Mouse (Mus musculus): Measurements from ENCODE around the gene Fam129a. TPM values are rescaled to one million over a fixed set of nuclear protein-coding genes. Genes with fewer than 3 reads are reported as not detected.

Gene Fam129a
- polyA plus RNA-seq, 1 experiment from 2014 or later: 0.93 TPM

DNA sequence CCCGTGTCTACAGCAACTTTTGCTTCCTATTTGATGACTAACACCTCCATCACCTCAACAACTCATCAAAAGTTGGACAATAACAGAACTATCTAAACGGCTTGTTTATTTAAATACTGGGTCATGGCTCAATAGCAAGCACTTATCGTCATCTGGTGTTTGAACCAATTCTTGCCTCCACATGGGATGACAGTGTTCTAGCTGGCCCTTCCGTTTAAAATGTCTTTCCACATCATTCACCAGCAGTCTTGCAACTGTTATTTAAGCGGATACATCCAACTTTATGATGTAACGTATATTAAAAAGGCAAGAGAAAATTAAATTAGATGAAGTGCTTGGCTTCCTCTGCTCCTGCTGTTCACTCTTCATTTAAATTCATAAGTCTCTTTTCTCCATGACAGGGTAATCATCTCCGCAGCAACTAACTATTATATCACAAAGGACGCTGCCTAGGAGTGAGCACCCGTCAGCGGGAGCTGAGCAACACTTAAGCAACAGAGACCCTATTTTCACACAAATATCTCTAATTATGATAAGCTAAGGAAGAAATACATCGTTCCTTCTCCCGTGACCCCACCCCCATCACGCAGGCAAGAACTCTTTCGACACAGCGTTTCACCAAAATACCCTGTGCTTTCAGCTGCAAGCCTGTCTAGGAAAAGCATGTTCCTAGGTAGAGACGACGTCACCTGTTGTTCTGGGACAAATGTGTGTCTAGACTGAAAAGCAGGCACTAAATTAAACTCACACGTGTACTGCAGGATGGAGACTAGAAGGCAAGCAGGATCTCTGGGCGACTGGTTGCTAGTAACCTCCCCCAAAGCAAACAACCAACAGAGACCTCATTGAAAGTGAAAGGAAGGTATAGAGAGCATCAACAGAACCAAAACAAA, 20.2 kb upstream of the Fam129a start:
- Histone ChIP-seq H3K9me3 (ENCODE audit: control insufficient read depth, low read length) (no peaks in the 10 kb centered on the region), H3K9ac (replicated peaks; ENCODE audit: low read length) (no peak overlapping the region), H3K4me1 (ENCODE audit: control insufficient read depth, insufficient read depth, low read length) (peaks cover 8% of the 10 kb centered on the region; the same call in 1 of the 2 replicates), H3K27ac (replicated peaks; ENCODE audit: low read depth, low read length) (no peak overlapping the region), H3K36me3 (ENCODE audit: control insufficient read depth, insufficient read depth, low read length) (no peaks in the 10 kb centered on the region), H3K4me2 (ENCODE audit: low read length) (peak overlapping the region; percentile 21; the same call in 1 of the 2 replicates), H3K27me3 (ENCODE audit: control insufficient read depth, insufficient read depth, low read length) (no peaks in the 10 kb centered on the region), H3K4me3 (replicated peaks; ENCODE audit: low read depth, low read length) (no peak overlapping the region)
- WGBS: 36% methylated on average over 19 of the region's 19 CpGs
- no peak for DNase-seq
- no peak for ATAC-seq (ENCODE audit: low FRiP score, low TSS enrichment)

- no peak overlapping the region for H3K27ac ChIP-seq (replicated peaks; ENCODE audit: low read depth, low read length)
- H3K9ac ChIP-seq (replicated peaks; ENCODE audit: low read length): no peak overlapping the region
- DNase-seq (no peak), ATAC-seq (ENCODE audit: low FRiP score, low TSS enrichment) (no peak)
- no peaks in the 10 kb centered on the region for H3K36me3 ChIP-seq (ENCODE audit: control insufficient read depth, insufficient read depth, low read length)
- no peak overlapping the region for H3K4me2 ChIP-seq (ENCODE audit: low read length)
- no peak overlapping the region for H3K4me3 ChIP-seq (replicated peaks; ENCODE audit: low read depth, low read length)
- H3K9me3 ChIP-seq (ENCODE audit: control insufficient read depth, low read length): no peaks in the 10 kb centered on the region
- WGBS: 59% methylated on average over 11 of the region's 11 CpGs
- H3K4me1 ChIP-seq (ENCODE audit: control insufficient read depth, insufficient read depth, low read length): no peaks in the 10 kb centered on the region
- H3K27me3 ChIP-seq (ENCODE audit: control insufficient read depth, insufficient read depth, low read length): no peaks in the 10 kb centered on the region
Measured at GRCm38 (mm10) chr1:151560536-151560935, 10.4 kb upstream of the Fam129a start.

DNA sequence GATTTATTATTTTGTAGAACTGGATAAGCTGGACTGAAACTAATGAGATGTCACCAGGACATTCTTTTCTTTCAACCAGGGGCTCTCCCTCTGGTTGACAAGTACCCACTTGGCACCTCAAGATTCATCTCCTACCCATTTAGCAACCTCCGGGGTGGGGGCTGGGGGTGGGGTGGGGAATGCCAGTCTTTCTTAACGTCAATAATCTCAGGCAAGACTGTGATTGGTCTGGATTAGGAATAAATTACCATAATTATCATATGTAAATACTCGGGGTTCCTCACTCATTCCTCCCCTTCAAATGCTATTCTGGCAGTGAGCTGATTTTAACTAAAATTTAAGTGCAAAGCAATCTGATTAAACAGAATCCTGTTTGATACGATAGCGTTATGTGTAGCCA, 7.6 kb upstream of the Fam129a start:
- ATAC-seq (ENCODE audit: low FRiP score, low TSS enrichment): no peak
- no peaks in the 10 kb centered on the region for H3K9me3 ChIP-seq (ENCODE audit: control insufficient read depth, low read length)
- H3K27ac ChIP-seq (replicated peaks; ENCODE audit: low read depth, low read length): no peak overlapping the region
- no peak overlapping the region for H3K4me3 ChIP-seq (replicated peaks; ENCODE audit: low read depth, low read length)
- no peaks in the 10 kb centered on the region for H3K27me3 ChIP-seq (ENCODE audit: control insufficient read depth, insufficient read depth, low read length)
- DNase-seq: no peak
- H3K9ac ChIP-seq (replicated peaks; ENCODE audit: low read length): no peak overlapping the region
- H3K36me3 ChIP-seq (ENCODE audit: control insufficient read depth, insufficient read depth, low read length): no peaks in the 10 kb centered on the region
- 58% methylated on average over 5 of the region's 5 CpGs for WGBS
- H3K4me2 ChIP-seq (ENCODE audit: low read length): no peak overlapping the region
- no peaks in the 10 kb centered on the region for H3K4me1 ChIP-seq (ENCODE audit: control insufficient read depth, insufficient read depth, low read length)

GRCm38 (mm10) chr1:151563893-151564292, 7.1 kb upstream of the Fam129a start:
- Histone ChIP-seq H3K4me2 (ENCODE audit: low read length) (0 out of 2 replicates have a peak overlapping the region, but pooled peaks have one; percentile 4), H3K9ac (replicated peaks; ENCODE audit: low read length) (no peak overlapping the region), H3K36me3 (ENCODE audit: control insufficient read depth, insufficient read depth, low read length) (no peaks in the 10 kb centered on the region), H3K4me3 (replicated peaks; ENCODE audit: low read depth, low read length) (no peak overlapping the region), H3K9me3 (ENCODE audit: control insufficient read depth, low read length) (no peaks in the 10 kb centered on the region), H3K4me1 (ENCODE audit: control insufficient read depth, insufficient read depth, low read length) (no peaks in the 10 kb centered on the region), H3K27ac (replicated peaks; ENCODE audit: low read depth, low read length) (no peak overlapping the region), H3K27me3 (ENCODE audit: control insufficient read depth, insufficient read depth, low read length) (no peaks in the 10 kb centered on the region)
- DNase-seq (no peak), ATAC-seq (ENCODE audit: low FRiP score, low TSS enrichment) (no peak)
- WGBS: 53% methylated on average over 6 of the region's 6 CpGs

DNA sequence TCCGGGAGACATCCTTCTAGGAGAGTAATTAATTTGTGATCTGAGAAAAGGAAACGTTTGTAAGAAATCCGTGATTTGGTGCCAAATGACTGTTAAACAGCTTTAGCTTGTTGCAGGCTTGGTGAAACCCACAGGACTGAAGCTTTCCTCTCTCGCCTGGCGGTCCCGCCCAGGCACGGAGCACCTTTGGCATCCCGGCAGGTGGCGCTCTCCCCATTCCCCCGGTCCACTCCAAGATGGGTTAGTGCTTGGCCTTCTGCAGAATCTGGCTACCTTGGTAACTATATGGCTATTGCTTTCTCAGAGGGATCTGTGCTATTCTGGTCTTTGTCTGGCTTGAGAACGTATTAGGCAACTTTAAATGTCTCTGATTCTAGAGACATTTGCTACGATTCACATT, 6.6 kb upstream of the Fam129a start:
- no peaks in the 10 kb centered on the region for H3K9me3 ChIP-seq (ENCODE audit: control insufficient read depth, low read length)
- no peaks in the 10 kb centered on the region for H3K4me1 ChIP-seq (ENCODE audit: control insufficient read depth, insufficient read depth, low read length)
- no peak for ATAC-seq (ENCODE audit: low FRiP score, low TSS enrichment)
- 16% methylated on average over 12 of the region's 12 CpGs for WGBS
- H3K27me3 ChIP-seq (ENCODE audit: control insufficient read depth, insufficient read depth, low read length): no peaks in the 10 kb centered on the region
- no peak overlapping the region for H3K4me3 ChIP-seq (replicated peaks; ENCODE audit: low read depth, low read length)
- no peak overlapping the region for H3K27ac ChIP-seq (replicated peaks; ENCODE audit: low read depth, low read length)
- no peaks in the 10 kb centered on the region for H3K36me3 ChIP-seq (ENCODE audit: control insufficient read depth, insufficient read depth, low read length)
- H3K4me2 ChIP-seq (ENCODE audit: low read length): 0 out of 2 replicates have a peak overlapping the region, but pooled peaks have one; percentile 4
- H3K9ac ChIP-seq (replicated peaks; ENCODE audit: low read length): no peak overlapping the region
- peak; percentile 79 for DNase-seq

- 80% methylated on average over 7 of the region's 7 CpGs for WGBS
- H3K9ac ChIP-seq (replicated peaks; ENCODE audit: low read length): no peak overlapping the region
- no peaks in the 10 kb centered on the region for H3K36me3 ChIP-seq (ENCODE audit: control insufficient read depth, insufficient read depth, low read length)
- H3K4me1 ChIP-seq (ENCODE audit: control insufficient read depth, insufficient read depth, low read length): peaks cover 7% of the 10 kb centered on the region; the same call in 1 of the 2 replicates
- no peaks in the 10 kb centered on the region for H3K9me3 ChIP-seq (ENCODE audit: control insufficient read depth, low read length)
- H3K4me2 ChIP-seq (ENCODE audit: low read length): no peak overlapping the region
- ATAC-seq (ENCODE audit: low FRiP score, low TSS enrichment): no peak
- H3K27me3 ChIP-seq (ENCODE audit: control insufficient read depth, insufficient read depth, low read length): peaks cover 25% of the 10 kb centered on the region
- no peak overlapping the region for H3K27ac ChIP-seq (replicated peaks; ENCODE audit: low read depth, low read length)
- no peak for DNase-seq
- no peak overlapping the region for H3K4me3 ChIP-seq (replicated peaks; ENCODE audit: low read depth, low read length)
Measured at GRCm38 (mm10) chr1:151568682-151569081, 2.3 kb upstream of the Fam129a start.

GRCm38 (mm10) chr1:151571838-151572578, 1.0 kb downstream of the Fam129a start:
- DNase-seq: no peak

GRCm38 (mm10) chr1:151572601-151573320, 1.8 kb downstream of the Fam129a start:
- Histone ChIP-seq H3K4me1 (ENCODE audit: control insufficient read depth, insufficient read depth, low read length) (peaks cover 7% of the 10 kb centered on the region; the same call in 1 of the 2 replicates), H3K9me3 (ENCODE audit: control insufficient read depth, low read length) (no peaks in the 10 kb centered on the region), H3K4me3 (replicated peaks; ENCODE audit: low read depth, low read length) (no peak overlapping the region), H3K4me2 (ENCODE audit: low read length) (no peak overlapping the region), H3K36me3 (ENCODE audit: control insufficient read depth, insufficient read depth, low read length) (no peaks in the 10 kb centered on the region), H3K9ac (replicated peaks; ENCODE audit: low read length) (no peak overlapping the region), H3K27ac (replicated peaks; ENCODE audit: low read depth, low read length) (no peak overlapping the region), H3K27me3 (ENCODE audit: control insufficient read depth, insufficient read depth, low read length) (peaks cover 25% of the 10 kb centered on the region)
- WGBS: 78% methylated on average over 7 of the region's 7 CpGs
- ATAC-seq (ENCODE audit: low FRiP score, low TSS enrichment): no peak
- DNase-seq: no peak

More at GRCm38 (mm10) chr1:151571838-151572578, 1.0 kb downstream of the Fam129a start:
- Histone ChIP-seq H3K4me1 (ENCODE audit: control insufficient read depth, insufficient read depth, low read length) (peaks cover 7% of the 10 kb centered on the region; the same call in 1 of the 2 replicates), H3K9ac (replicated peaks; ENCODE audit: low read length) (no peak overlapping the region), H3K9me3 (ENCODE audit: control insufficient read depth, low read length) (no peaks in the 10 kb centered on the region), H3K27ac (replicated peaks; ENCODE audit: low read depth, low read length) (no peak overlapping the region), H3K4me3 (replicated peaks; ENCODE audit: low read depth, low read length) (peak overlapping the region; percentile 37), H3K36me3 (ENCODE audit: control insufficient read depth, insufficient read depth, low read length) (no peaks in the 10 kb centered on the region), H3K27me3 (ENCODE audit: control insufficient read depth, insufficient read depth, low read length) (peaks cover 25% of the 10 kb centered on the region), H3K4me2 (ENCODE audit: low read length) (peak overlapping the region; percentile 73)
- ATAC-seq (ENCODE audit: low FRiP score, low TSS enrichment): no peak
- WGBS: 25% methylated on average over 10 of the region's 10 CpGs

Data from midbrain, embryonic 14.5 days (tissue).